30 mouse cellular contexts compared by ENCODE assay signal in the genomic region with DNA sequence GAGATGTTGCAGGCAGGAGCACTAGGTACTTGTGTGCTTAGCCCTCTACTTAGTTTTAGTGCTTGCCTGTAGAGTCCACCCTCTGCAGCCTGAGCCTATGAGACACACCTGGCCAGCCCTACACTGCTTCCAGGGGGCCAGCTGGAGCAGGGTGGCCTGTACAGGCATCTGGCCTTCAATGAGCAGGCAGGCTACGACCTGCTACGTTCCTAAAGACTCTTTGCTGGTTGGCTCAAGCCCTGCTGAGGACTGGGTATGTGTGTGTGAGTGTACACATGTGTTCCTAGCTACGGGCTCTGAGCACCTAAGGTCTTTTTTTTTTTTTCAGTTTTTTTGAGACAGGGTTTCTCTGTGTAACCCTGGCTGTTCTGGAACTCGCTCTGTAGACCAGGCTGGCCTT. TPM values are rescaled to one million over a fixed set of nuclear protein-coding genes. Genes with fewer than 3 reads are reported as not detected.
A peak's percentile ranks its signal among the peaks of the same experiment; 100 is the strongest.
DNase-seq lines count a peak whose midpoint lies in the region; ATAC-seq and TF ChIP-seq lines count a peak whose summit lies in the region.
"Had no signal": no experiment of that assay in that cellular context is flagged by ENCODE, and none has a peak within 500 bp of the region (broad histone marks: within the 10 kb centered on the region; RNA-seq: fewer than 3 reads in every experiment).

No protein-coding gene starts in this region.

- TF ChIP-seq CTCF in kidney, adult 2 months (conservative IDR thresholded peaks at IDR 0.05; ENCODE audit: insufficient read depth, insufficient read length, low read depth, low read length) = no peak

- peak overlapping the region; percentile 75 for H3K9ac ChIP-seq in heart, embryonic 13.5 days
- H3K9ac ChIP-seq in kidney, embryonic 14.5 days (ENCODE audit: low read depth, low read length) = 0 out of 2 replicates have a peak overlapping the region, but pooled peaks have one; percentile 12
- 0 out of 2 replicates have a peak overlapping the region, but pooled peaks have one; percentile 1 for H3K9ac ChIP-seq in neural tube, embryonic 13.5 days
- H3K9ac ChIP-seq: forebrain, postnatal 0 days; limb, embryonic 12.5 days; liver, embryonic 13.5 days; stomach, embryonic 15.5 days had no signal

- no peak for TF ChIP-seq POLR2A in kidney, adult 2 months (IDR thresholded peaks at IDR 0.05; ENCODE audit: low read depth, low read length)

- WGBS in heart, embryonic 13.5 days = 79% methylated on average over 4 of the region's 4 CpGs
- 86% methylated on average over 4 of the region's 4 CpGs for WGBS in kidney, embryonic 14.5 days
- 76% methylated on average over 4 of the region's 4 CpGs for WGBS in kidney, adult 2 months
- 91% methylated on average over 4 of the region's 4 CpGs for WGBS in neural tube, embryonic 13.5 days

- no peaks in the 10 kb centered on the region for H3K9me3 ChIP-seq in heart, embryonic 13.5 days
- H3K9me3 ChIP-seq in kidney, embryonic 14.5 days (ENCODE audit: control insufficient read depth, low read length) = no peaks in the 10 kb centered on the region
- no peaks in the 10 kb centered on the region for H3K9me3 ChIP-seq in neural tube, embryonic 13.5 days
- H3K9me3 ChIP-seq: embryonic facial prominence, embryonic 10.5 days; limb, embryonic 12.5 days; liver, embryonic 13.5 days; megakaryocyte, embryonic 14.5 days; stomach, embryonic 15.5 days had no signal

- no peaks in the 10 kb centered on the region for H3K27me3 ChIP-seq in heart, embryonic 13.5 days (replicated peaks)
- H3K27me3 ChIP-seq in kidney, embryonic 14.5 days (ENCODE audit: control insufficient read depth, insufficient read depth, low read length) = no peaks in the 10 kb centered on the region
- H3K27me3 ChIP-seq in kidney, adult 2 months (replicated peaks; ENCODE audit: control insufficient read depth, insufficient read depth, low read length) = no peaks in the 10 kb centered on the region
- no peaks in the 10 kb centered on the region for H3K27me3 ChIP-seq in neural tube, embryonic 13.5 days
- H3K27me3 ChIP-seq: limb, embryonic 12.5 days; stomach, embryonic 15.5 days had no signal

- peak; percentile 11 to 18 for DNase-seq in cerebellum, postnatal 25 days
- DNase-seq in cerebellum, adult 18-20 months = no peak
- no peak for DNase-seq in heart, postnatal 14 days
- DNase-seq in kidney, adult 2 months = no peak
- DNase-seq in neural tube, embryonic 10.5 days (ENCODE audit: extremely low spot score, low spot score) = no peak
- DNase-seq: adrenal gland, postnatal 10 days; cerebellum, adult 9-10 months; forebrain, postnatal 0 days; gastrocnemius, postnatal 25 days; liver, embryonic 13.5 days; lung, adult 2 months; lung, postnatal 14 days; midbrain, embryonic 14.5 days; right cerebral cortex, adult 18-20 months; right cerebral cortex, postnatal 4 days had no signal

- H3K27ac ChIP-seq in heart, embryonic 13.5 days (replicated peaks) = peak overlapping the region; percentile 98
- H3K27ac ChIP-seq in kidney, embryonic 14.5 days (ENCODE audit: low read depth, low read length) = no peak overlapping the region
- H3K27ac ChIP-seq in kidney, adult 2 months (ENCODE audit: insufficient read depth, low read depth, low read length) = no peak overlapping the region
- H3K27ac ChIP-seq in neural tube, embryonic 13.5 days (replicated peaks) = no peak overlapping the region
- H3K27ac ChIP-seq: embryonic facial prominence, embryonic 10.5 days; hindbrain, postnatal 0 days; kidney, postnatal 0 days; limb, embryonic 12.5 days; liver, embryonic 13.5 days; stomach, embryonic 15.5 days had no signal

- peaks cover 26% of the 10 kb centered on the region for H3K36me3 ChIP-seq in heart, embryonic 13.5 days
- peaks cover 19% of the 10 kb centered on the region for H3K36me3 ChIP-seq in kidney, embryonic 14.5 days (ENCODE audit: control insufficient read depth, insufficient read depth, low read length)
- H3K36me3 ChIP-seq in kidney, adult 2 months (ENCODE audit: control insufficient read depth, insufficient read depth, low read length) = no peaks in the 10 kb centered on the region
- peaks cover 26% of the 10 kb centered on the region for H3K36me3 ChIP-seq in neural tube, embryonic 13.5 days

- peaks cover 79% of the 10 kb centered on the region for H3K4me1 ChIP-seq in heart, embryonic 13.5 days
- H3K4me1 ChIP-seq in kidney, embryonic 14.5 days (ENCODE audit: control insufficient read depth, insufficient read depth, low read length) = peaks cover 26% of the 10 kb centered on the region; the same call in 1 of the 2 replicates
- peaks cover 10% of the 10 kb centered on the region; the same call in 1 of the 2 replicates for H3K4me1 ChIP-seq in kidney, adult 2 months (ENCODE audit: control insufficient read depth, insufficient read depth, low read length)
- peaks cover 61% of the 10 kb centered on the region for H3K4me1 ChIP-seq in neural tube, embryonic 13.5 days (replicated peaks)

- H3K4me3 ChIP-seq in heart, embryonic 13.5 days = no peak overlapping the region
- no peak overlapping the region for H3K4me3 ChIP-seq in kidney, embryonic 14.5 days (ENCODE audit: low read length)
- H3K4me3 ChIP-seq in kidney, adult 2 months (ENCODE audit: insufficient read depth, low read depth, low read length) = no peak overlapping the region
- no peak overlapping the region for H3K4me3 ChIP-seq in neural tube, embryonic 13.5 days
- H3K4me3 ChIP-seq: embryonic facial prominence, embryonic 10.5 days; limb, embryonic 12.5 days; liver, embryonic 13.5 days; megakaryocyte, embryonic 14.5 days; stomach, embryonic 15.5 days had no signal

- no peak overlapping the region for H3K4me2 ChIP-seq in heart, embryonic 13.5 days
- H3K4me2 ChIP-seq in kidney, embryonic 14.5 days (replicated peaks; ENCODE audit: low read depth, low read length) = no peak overlapping the region
- no peak overlapping the region for H3K4me2 ChIP-seq in neural tube, embryonic 13.5 days
- H3K4me2 ChIP-seq: limb, embryonic 12.5 days; liver, embryonic 13.5 days; stomach, embryonic 15.5 days had no signal

- no peak for ATAC-seq in heart, embryonic 13.5 days (ENCODE audit: extremely low read depth, insufficient number of reproducible peaks, low FRiP score, low TSS enrichment)
- no peak for ATAC-seq in kidney, embryonic 14.5 days (ENCODE audit: low FRiP score, low TSS enrichment)
- ATAC-seq in neural tube, embryonic 13.5 days (ENCODE audit: low read depth) = no peak
- ATAC-seq: forebrain, postnatal 0 days; hindbrain, postnatal 0 days; intestine, embryonic 16.5 days had no signal

- intact Hi-C loops in heart, postnatal 14 days (cut with DNase I) = no loop called here

RNA-seq across cellular contexts. Expression of a gene that starts 3.5 kb away (rescaled TPM):
- polyA plus RNA-seq in heart, embryonic 13.5 days (2015; fragmentation: Nextera tagmentation; extraction: Ambion mirVana) = 20.7 and 22.1 TPM in 2 replicates
- total RNA-seq in heart, postnatal 14 days (2021) = 10 to 100 TPM; 26.4 to 29.6 TPM
- 14.4 and 17.2 TPM in 2 replicates for polyA plus RNA-seq in kidney, embryonic 14.5 days (2014; fragmentation: Nextera tagmentation; extraction: Ambion mirVana)
- 28.9 and 44.7 TPM in 2 replicates for polyA plus RNA-seq in kidney, adult 2 months (2012; rRNA removed)
- polyA plus RNA-seq in neural tube, embryonic 13.5 days (2015; fragmentation: Nextera tagmentation; extraction: Ambion mirVana) = 15.3 and 17.0 TPM in 2 replicates

RNA-seq across cellular contexts. Expression of a gene that starts 13.8 kb away (rescaled TPM):
- not detected in 2 replicates for polyA plus RNA-seq in heart, embryonic 13.5 days (2015; fragmentation: Nextera tagmentation; extraction: Ambion mirVana)
- not detected for total RNA-seq in heart, postnatal 14 days (2021)
- not detected in 2 replicates for polyA plus RNA-seq in kidney, embryonic 14.5 days (2014; fragmentation: Nextera tagmentation; extraction: Ambion mirVana)
- polyA plus RNA-seq in kidney, adult 2 months (2012; rRNA removed) = not detected in 2 replicates
- not detected in 2 replicates for polyA plus RNA-seq in neural tube, embryonic 13.5 days (2015; fragmentation: Nextera tagmentation; extraction: Ambion mirVana)
- total RNA-seq: adrenal gland, postnatal 10 days; forebrain, postnatal 0 days; gastrocnemius, postnatal 25 days; hematopoietic stem cell, adult 5-6 weeks; hindbrain, postnatal 0 days; layer of hippocampus, postnatal 10 days had no signal
- polyA plus RNA-seq: cortical plate, adult 2 months; embryonic facial prominence, embryonic 10.5 days; hindbrain, postnatal 0 days; intestine, embryonic 16.5 days; kidney, postnatal 0 days; large intestine, adult 2 months; limb, embryonic 12.5 days; liver, embryonic 13.5 days; lung, adult 2 months; midbrain, embryonic 14.5 days; neural tube, embryonic 14.5 days; stomach, embryonic 15.5 days had no signal

RNA-seq across cellular contexts. Expression of a gene that starts 17.0 kb away (rescaled TPM):
- polyA plus RNA-seq in heart, embryonic 13.5 days (2015; fragmentation: Nextera tagmentation; extraction: Ambion mirVana) = 62.3 and 66.2 TPM in 2 replicates
- total RNA-seq in heart, postnatal 14 days (2021) = 10 to 100 TPM; 21.8 to 24.9 TPM
- polyA plus RNA-seq in kidney, embryonic 14.5 days (2014; fragmentation: Nextera tagmentation; extraction: Ambion mirVana) = 78.3 and 83.4 TPM in 2 replicates
- polyA plus RNA-seq in kidney, adult 2 months (2012; rRNA removed) = 39.3 and 39.4 TPM in 2 replicates
- 89.1 and 92.0 TPM in 2 replicates for polyA plus RNA-seq in neural tube, embryonic 13.5 days (2015; fragmentation: Nextera tagmentation; extraction: Ambion mirVana)

RNA-seq across cellular contexts. Expression of a gene that starts 17.1 kb away (rescaled TPM):
- 409 and 412 TPM in 2 replicates for polyA plus RNA-seq in heart, embryonic 13.5 days (2015; fragmentation: Nextera tagmentation; extraction: Ambion mirVana)
- total RNA-seq in heart, postnatal 14 days (2021) = 10 to 100 TPM; 43.6 to 52.4 TPM
- polyA plus RNA-seq in kidney, embryonic 14.5 days (2014; fragmentation: Nextera tagmentation; extraction: Ambion mirVana) = 846 and 1,191 TPM in 2 replicates
- 29.7 and 38.5 TPM in 2 replicates for polyA plus RNA-seq in kidney, adult 2 months (2012; rRNA removed)
- 432 and 457 TPM in 2 replicates for polyA plus RNA-seq in neural tube, embryonic 13.5 days (2015; fragmentation: Nextera tagmentation; extraction: Ambion mirVana)

RNA-seq across cellular contexts. Expression of a gene that starts 26.7 kb away (rescaled TPM):
- polyA plus RNA-seq in heart, embryonic 13.5 days (2015; fragmentation: Nextera tagmentation; extraction: Ambion mirVana) = 1.8 and 2.7 TPM in 2 replicates
- total RNA-seq in heart, postnatal 14 days (2021) = not detected
- 1.2 and 1.9 TPM in 2 replicates for polyA plus RNA-seq in kidney, embryonic 14.5 days (2014; fragmentation: Nextera tagmentation; extraction: Ambion mirVana)
- polyA plus RNA-seq in kidney, adult 2 months (2012; rRNA removed) = not detected in 2 replicates
- polyA plus RNA-seq in neural tube, embryonic 13.5 days (2015; fragmentation: Nextera tagmentation; extraction: Ambion mirVana) = 1.2 and 4.8 TPM in 2 replicates
- total RNA-seq: adrenal gland, postnatal 10 days; forebrain, postnatal 0 days; gastrocnemius, postnatal 25 days; hematopoietic stem cell, adult 5-6 weeks; hindbrain, postnatal 0 days; layer of hippocampus, postnatal 10 days had no signal
- polyA plus RNA-seq: cortical plate, adult 2 months; intestine, embryonic 16.5 days; large intestine, adult 2 months; neural tube, embryonic 14.5 days had no signal

Comparison
In these comparisons a context has a peak if more than half of its experiments do, and no peak if none do; other contexts are left out.
1. DNase-seq: peak in cerebellum, postnatal 25 days (2 of 2); none in cerebellum, adult 18-20 months (0 of 2), heart, postnatal 14 days (0 of 2), kidney, adult 2 months (single experiment) and neural tube, embryonic 10.5 days (single experiment).
2. H3K9ac ChIP-seq: peak in every context shown above with its lines; median percentile 75 in heart, embryonic 13.5 days; 12 in kidney, embryonic 14.5 days; 1 in neural tube, embryonic 13.5 days.